Mouse (Mus musculus) fibroblast of lung, adult 2 months (primary cell): Measurements from ENCODE around the gene Flt1.
A peak's percentile ranks its signal among the peaks of the same experiment; 100 is the strongest.

Experiments
- DNase-seq: peaks from one replicate; pipeline ENCODE4 v3.0.0-alpha.2; 2011; ENCODE audit warnings: low read depth

Gene Flt1

GRCm38 (mm10) chr5:147725831-147726700 is at the start of gene Flt1:
Flt1 (minus strand) TSS chr5:147726011.
- no peak for DNase-seq

- DNase-seq: no peak
Observed at GRCm38 (mm10) chr5:147775222-147775621, 49.4 kb upstream of the Flt1 start.

- DNase-seq: no peak
Observed at GRCm38 (mm10) chr5:147769918-147770317, 44.1 kb upstream of the Flt1 start.

- DNase-seq: no peak
Observed at GRCm38 (mm10) chr5:147764061-147764460, 38.2 kb upstream of the Flt1 start.

- no peak for DNase-seq
Observed at GRCm38 (mm10) chr5:147761984-147762383, 36.2 kb upstream of the Flt1 start.

DNA sequence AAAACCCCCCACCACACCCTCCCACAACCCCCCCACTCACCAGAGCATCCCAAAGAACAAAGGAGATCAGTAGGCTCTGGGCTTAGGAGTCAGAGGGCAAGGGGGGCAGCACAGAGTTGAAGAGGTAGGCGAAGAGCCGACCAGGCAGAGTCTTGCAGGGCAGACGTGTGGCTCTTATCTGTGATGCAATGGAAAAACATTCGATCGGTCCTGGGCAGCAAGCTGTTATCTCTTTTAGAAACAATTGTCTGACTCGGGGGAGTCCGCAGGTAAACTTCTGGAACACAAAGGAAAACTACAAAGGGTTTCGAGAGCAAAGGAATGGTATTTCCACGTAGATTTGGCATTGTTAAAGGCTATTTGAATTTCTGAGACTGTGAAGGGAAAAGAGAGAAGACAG is 35.5 kb upstream of the Flt1 start:
- DNase-seq: no peak

DNA sequence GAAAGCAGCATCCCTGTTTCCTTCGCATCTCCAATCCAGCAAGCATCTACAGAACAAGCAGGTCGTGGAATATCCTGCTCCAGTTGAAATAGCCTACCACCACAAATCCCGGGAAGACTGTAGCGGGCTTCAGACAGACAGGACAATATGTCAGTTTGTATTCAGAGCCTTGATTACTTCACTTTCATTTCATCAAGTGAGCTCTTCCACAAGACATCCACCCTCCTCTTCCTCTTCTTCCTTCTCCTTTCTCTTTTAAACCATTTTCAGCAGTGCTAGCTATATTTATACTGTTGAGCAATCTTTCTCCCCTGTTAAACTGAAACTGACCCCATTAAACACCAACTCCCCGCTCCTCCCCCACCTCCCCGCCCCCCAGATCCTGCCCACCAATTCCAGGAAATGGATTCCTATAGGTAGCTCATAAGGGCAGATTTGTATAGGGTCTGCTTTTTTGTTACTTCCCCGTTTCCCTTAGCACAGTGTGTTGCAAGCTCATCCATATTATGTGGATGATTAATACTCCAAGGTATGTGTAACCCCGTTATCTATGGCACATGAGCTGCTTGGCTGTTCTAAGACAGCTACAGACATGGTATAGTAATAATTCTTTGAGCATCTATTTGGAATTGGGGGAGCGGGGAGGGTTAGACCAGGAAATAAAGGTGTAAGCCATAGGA is 33.0 kb upstream of the Flt1 start:
- DNase-seq: no peak

DNA sequence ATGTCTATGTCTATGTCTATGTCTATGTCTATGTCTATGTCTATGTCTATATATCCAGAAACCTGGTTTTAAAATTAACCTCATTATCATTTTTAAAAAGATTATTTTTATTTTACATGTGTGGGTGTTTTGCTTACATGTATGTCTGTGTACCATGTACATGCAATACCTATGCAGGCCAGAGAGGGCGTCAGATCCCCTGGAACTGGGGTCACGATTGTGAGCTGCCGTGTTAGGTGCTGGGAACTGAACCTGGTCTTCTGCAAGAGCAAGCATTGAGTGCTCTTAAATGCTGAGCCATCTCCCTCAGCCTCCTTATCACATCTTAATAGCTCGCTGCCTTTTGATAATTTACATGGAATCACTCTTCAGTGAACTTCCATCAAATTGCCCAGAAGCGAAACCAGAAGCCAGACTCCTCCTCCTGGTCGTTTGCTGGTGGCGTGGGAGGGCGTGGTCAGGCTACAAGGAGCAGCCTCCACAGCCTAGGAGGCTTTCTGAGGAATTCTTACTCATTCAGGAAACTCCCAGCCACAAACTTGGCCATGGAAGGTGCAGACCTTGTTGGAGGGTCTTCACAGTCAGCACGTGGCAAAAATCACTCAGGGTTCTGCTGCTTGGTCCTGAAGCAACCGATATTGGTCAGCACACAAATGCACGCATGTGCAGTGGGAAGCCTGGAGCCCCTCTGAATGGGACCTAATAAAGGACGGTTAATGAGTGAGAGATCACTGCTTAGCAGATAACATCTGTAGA is 32.2 kb upstream of the Flt1 start:
- no peak for DNase-seq

DNA sequence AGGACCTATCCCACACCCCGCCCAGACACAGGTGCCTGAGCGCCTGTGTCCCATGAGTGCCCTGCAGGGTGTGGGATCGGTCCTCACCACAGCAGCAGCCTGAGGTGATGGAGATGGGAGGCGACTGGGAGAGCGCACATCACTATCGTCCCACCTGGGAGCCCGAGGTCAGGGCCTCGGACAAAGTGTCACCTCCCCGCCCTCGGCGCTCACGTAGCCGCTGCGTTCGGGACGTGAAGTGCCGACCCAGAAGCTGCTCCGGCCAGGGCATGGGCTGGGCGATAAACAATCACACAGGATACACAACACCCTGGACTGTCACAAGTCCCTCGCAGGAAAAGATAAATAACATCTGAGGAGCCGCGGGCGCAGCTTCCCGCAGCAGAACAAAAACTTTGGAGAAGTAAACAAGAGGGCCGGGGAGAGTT is 27.1 kb upstream of the Flt1 start:
- no peak for DNase-seq

- no peak for DNase-seq
Observed at GRCm38 (mm10) chr5:147751673-147752130, 25.9 kb upstream of the Flt1 start.

DNA sequence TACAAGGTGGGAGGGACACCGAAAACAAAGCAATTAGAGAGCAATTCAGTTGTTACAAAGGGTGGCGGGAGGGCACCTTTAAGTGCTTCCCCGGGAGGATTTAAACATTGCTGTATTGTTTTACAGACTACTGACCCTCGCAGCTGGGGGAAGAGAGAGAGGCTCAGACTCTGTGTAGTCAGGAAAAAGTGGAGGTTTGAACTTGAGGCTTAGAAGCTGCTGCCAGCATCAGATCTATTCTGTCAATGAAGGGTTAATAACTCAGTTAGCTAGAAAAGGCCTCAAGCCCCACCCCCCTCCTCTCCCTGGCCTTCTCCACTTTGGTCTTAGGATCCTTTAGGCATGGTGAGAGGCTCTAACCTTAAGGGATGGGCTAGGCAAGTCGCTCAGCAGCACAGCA is 24.2 kb upstream of the Flt1 start:
- no peak for DNase-seq

DNA sequence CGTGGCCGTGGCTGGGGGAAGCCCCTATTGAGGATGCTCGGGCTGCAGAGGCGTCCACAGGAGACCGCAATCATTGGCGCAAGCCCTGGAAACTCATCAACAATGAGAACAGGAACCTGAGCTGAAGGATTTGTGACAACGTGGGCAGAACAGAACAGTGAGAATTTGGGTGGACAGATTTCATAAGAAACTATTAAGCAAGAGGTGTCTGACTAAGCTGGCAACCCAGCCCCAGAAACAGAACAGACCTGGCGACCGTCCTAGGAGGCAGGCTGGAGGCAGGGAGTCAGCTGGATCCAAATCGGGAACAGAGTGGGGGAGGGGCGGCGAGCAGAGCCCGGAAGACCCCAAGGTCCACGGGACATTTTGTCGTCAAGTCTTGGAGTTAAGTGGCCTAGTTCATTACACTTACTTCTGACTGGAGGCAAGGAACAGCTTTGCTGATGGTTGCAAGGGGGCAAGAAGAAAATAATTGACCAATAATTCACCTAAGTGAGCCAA is 22.3 kb upstream of the Flt1 start:
- peak; percentile 93 for DNase-seq

DNA sequence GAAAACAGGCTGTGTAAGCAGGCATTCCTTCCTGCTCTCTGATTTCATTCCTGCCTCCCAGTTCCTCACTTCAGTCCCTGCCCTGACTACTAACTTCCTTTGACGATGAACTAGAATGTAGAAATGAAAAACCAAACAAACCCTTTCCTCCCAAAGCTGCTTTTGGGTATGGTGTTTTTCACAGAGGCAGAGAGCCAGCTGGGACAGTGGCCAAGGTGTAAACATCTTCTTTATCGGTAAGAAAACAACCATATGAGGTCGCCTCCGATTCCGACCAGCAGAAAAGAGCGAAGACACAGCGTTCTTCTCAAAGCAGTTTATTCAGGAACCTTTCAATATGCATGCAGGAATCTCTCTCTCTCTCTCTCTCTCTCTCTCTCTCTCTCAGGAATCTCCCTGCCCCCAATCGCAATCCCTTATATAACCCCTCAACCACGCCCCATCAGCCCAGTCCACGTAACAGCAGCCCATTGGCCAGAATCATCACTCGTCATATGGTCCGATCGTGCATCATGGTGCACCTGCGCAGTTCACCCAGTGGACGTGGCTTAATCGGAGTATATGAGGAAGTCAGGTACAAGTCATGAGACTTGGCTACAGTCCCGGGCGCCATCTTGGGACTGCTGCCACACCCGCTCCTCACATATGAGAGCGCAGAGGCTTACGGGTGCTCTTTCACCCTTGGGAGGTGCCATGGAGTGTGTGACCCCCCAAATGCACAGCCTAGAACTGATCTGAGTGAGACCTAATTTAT is 19.3 kb upstream of the Flt1 start:
- no peak for DNase-seq

DNA sequence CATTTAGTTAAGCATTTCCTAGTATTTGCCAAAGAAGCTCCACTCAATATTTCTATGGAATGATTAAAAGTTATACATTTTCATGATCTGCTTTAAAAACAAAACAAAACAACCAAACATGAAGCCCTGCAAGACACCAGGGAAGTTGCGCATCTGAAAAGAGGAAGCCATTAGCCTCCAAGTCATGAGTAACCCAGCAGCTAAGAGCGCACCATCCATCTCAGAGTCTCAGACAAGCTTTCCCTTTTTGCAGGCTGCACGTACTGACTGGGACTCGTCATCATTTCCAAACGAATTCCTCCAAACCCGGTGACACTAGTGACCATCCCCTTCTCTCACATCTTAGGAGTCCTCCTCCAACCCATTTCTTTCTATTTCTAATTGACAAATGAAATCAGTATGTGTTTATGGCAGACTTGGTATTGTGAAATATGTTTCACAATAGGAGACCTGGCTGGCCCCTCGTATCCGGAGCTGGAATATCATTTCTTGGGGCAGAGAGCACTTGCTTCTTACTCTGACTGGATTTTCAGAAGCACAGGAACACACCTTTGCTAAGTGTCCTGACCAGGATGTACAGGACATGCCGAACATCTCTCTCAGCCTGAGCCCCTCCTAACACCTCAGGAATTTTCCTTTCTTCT is 16.8 kb upstream of the Flt1 start:
- no peak for DNase-seq

- no peak for DNase-seq
Observed at GRCm38 (mm10) chr5:147736766-147737280, 11.0 kb upstream of the Flt1 start.

DNA sequence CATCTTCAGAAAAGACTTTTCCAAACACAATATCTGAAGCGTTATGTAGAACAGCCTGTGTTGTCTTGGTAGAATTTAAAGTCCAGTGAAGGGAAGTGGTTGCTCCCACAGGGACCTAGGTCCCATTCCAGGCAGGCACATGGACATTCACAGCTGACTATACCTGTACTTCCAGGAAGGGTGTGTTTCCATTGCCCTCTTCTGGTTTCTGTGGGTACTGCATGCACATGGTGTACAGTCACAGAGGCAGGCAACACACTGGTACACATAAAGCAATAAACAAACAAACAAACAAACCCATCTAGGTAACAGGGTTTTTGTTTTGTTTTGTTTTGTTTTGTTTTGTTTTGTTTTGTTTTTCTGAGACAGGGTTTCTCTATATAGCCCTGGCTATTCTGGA is 7.9 kb upstream of the Flt1 start:
- no peak for DNase-seq

DNA sequence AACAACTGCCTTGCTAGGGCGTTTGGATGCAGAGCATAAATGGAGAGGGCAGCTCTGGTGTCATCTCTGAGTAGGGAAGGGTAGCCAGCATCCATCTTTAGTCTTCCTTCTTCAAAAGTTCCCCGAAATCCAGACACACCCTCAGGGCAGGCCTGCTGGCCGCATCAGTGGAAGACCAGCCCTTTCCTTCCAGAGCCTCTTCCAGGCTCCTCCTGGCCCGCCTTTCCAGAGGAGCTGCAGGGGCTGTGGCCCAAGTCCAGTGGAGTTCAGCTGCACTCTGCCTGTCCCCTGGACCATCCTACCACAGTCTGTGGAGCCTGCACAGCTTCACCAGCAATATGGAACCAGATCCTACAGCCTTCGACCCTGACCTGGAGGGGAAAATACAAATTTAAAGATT is 7.1 kb upstream of the Flt1 start:
- DNase-seq: no peak

- no peak for DNase-seq
Observed at GRCm38 (mm10) chr5:147727481-147727880, 1.7 kb upstream of the Flt1 start.

- DNase-seq: no peak
Observed at GRCm38 (mm10) chr5:147726701-147727393, 1.0 kb upstream of the Flt1 start.
